Mouse (Mus musculus) forebrain, embryonic 15.5 days (tissue): ENCODE measurements at regions not wholly inside any gene's neighbourhood (a gene's known extent, or its start where the extent isn't known, plus 50 kb on each side); places are given as distances from the start of the nearest gene placed in this dataset.

Experiments used
- ATAC-seq: fragments of 200-750 bp; cut with Nextera tagmentation; replicated peaks from 2 replicates; pipeline ENCODE4 v1.8.0; 2017; ENCODE audit warnings: mild to moderate bottlenecking, moderate TSS enrichment, moderate library complexity
- H3K27ac ChIP-seq: fragments of 300-500 bp; sonication (generic); replicated peaks from 2 replicates; pipeline ENCODE4 v1.5.1; 2015; ENCODE audit warnings: mild to moderate bottlenecking, inconsistent platforms
- H3K27me3 ChIP-seq: fragments of 300-500 bp; sonication (generic); 2 replicates; pipeline ENCODE4 v1.6.1; 2015; ENCODE audit warnings: inconsistent platforms
- H3K36me3 ChIP-seq: fragments of 300-500 bp; sonication (generic); 2 replicates; pipeline ENCODE4 v1.6.1; 2015; ENCODE audit warnings: mild to moderate bottlenecking, inconsistent platforms
- H3K4me1 ChIP-seq: fragments of 300-500 bp; sonication (generic); 2 replicates; pipeline ENCODE4 v1.6.1; 2015; ENCODE audit warnings: inconsistent platforms
- H3K4me2 ChIP-seq: fragments of 300-500 bp; sonication (generic); replicated peaks from 2 replicates; pipeline ENCODE4 v1.6.1; 2015; ENCODE audit warnings: mild to moderate bottlenecking, inconsistent platforms
- H3K4me3 ChIP-seq: fragments of 300-500 bp; sonication (generic); 2 replicates; pipeline ENCODE4 v1.5.1; 2015; ENCODE audit warnings: mild to moderate bottlenecking, inconsistent platforms
- H3K9ac ChIP-seq: fragments of 300-500 bp; sonication (generic); replicated peaks from 2 replicates; pipeline ENCODE4 v1.6.1; 2015; ENCODE audit warnings: mild to moderate bottlenecking, inconsistent platforms
- H3K9me3 ChIP-seq: fragments of 300-500 bp; sonication (generic); 2 replicates; pipeline ENCODE4 v1.6.1; 2016; ENCODE audit warnings: inconsistent platforms
- WGBS: fragments of 180-500 bp; shearing (Covaris S2); methylation state at CpG from one replicate; pipeline ENCODE4 v1.1.7; 2015; ENCODE audit warnings: mixed read lengths; 5-methylcytosine and 5-hydroxymethylcytosine counted together

- peak overlapping the region; percentile 62 for H3K27ac ChIP-seq
- H3K27me3 ChIP-seq: no peaks in the 10 kb centered on the region
- no peaks in the 10 kb centered on the region for H3K9me3 ChIP-seq
- no peak overlapping the region for H3K4me2 ChIP-seq
- peak; percentile 64 for ATAC-seq
- H3K4me3 ChIP-seq: no peak overlapping the region
- no peak overlapping the region for H3K9ac ChIP-seq
- no peaks in the 10 kb centered on the region for H3K36me3 ChIP-seq
- no peaks in the 10 kb centered on the region for H3K4me1 ChIP-seq
- WGBS: 69% methylated on average over 10 of the region's 10 CpGs
Measured at GRCm38 (mm10) chr10:109283348-109283747, 272.6 kb upstream of the Syt1 start.

DNA sequence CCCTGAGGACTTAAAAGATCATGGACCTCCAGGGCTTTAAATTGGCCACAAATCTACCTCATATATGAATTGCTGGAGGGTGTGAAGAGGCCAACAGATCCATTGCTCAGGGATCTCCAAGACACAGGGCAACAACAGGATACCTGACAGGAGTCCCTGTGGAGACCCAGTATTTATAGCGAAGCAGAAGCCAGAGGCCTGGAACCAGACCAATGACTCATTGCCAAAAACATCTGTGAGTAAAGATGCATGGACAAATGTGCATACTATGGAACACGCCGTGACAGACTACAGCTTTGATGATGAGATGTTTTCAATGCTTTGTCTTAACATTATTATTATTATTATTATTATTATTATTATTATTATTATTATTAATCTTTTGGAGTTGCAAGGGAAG is 239.0 kb upstream of the Syt1 start:
- Histone ChIP-seq H3K4me1 (no peaks in the 10 kb centered on the region), H3K9me3 (no peaks in the 10 kb centered on the region), H3K4me3 (no peak overlapping the region), H3K36me3 (no peaks in the 10 kb centered on the region), H3K27ac (no peak overlapping the region), H3K27me3 (no peaks in the 10 kb centered on the region), H3K9ac (no peak overlapping the region), H3K4me2 (no peak overlapping the region)
- WGBS: 88% methylated on average over 3 of the region's 3 CpGs
- no peak for ATAC-seq

DNA sequence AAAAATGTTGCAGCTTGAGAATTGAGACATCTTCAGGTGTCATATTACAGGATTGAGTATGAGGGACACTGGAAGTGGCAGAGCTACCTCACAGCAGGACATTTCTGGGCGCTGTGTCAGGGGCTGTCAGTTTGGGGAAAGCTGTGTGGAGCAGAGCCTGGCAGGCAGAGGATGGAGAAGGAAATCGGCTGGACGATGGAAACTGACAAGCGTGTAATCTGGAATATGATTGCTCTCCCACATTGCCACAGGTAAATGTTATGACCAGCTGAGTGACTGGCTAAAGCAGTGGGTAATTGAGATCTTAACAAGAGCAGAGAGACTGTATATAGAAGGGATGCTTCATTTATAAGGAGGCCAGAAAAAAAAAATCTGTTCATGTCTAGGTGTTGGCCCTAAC is 235.5 kb upstream of the Syt1 start:
- WGBS: 43% methylated on average over 4 of the region's 4 CpGs
- Histone ChIP-seq H3K9ac (no peak overlapping the region), H3K27ac (no peak overlapping the region), H3K4me3 (no peak overlapping the region), H3K36me3 (no peaks in the 10 kb centered on the region), H3K4me1 (no peaks in the 10 kb centered on the region), H3K27me3 (no peaks in the 10 kb centered on the region), H3K4me2 (no peak overlapping the region), H3K9me3 (no peaks in the 10 kb centered on the region)
- ATAC-seq: no peak

DNA sequence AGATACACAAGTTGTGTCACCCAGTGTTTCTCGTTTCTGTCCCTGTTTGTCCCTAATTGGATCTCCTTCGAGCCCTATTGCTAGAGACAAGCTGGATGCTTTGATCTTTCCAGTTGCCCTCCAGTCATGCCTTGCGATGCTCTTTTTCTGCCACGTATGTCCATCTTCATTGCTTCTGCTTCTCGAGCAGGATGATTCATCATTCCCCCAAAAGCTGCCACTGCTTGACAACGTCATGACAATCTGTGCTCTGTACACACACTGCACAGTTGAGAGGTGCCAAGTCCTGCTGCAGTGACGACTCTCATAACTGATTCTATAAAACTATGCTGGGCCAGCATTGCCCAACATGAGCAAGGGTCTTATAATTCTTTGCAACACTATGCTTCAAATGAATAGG is 226.2 kb upstream of the Syt1 start:
- H3K9me3 ChIP-seq: no peaks in the 10 kb centered on the region
- ATAC-seq: no peak
- no peak overlapping the region for H3K27ac ChIP-seq
- no peak overlapping the region for H3K9ac ChIP-seq
- H3K4me1 ChIP-seq: no peaks in the 10 kb centered on the region
- no peak overlapping the region for H3K4me3 ChIP-seq
- H3K4me2 ChIP-seq: no peak overlapping the region
- 50% methylated on average over 7 of the region's 7 CpGs for WGBS
- no peaks in the 10 kb centered on the region for H3K27me3 ChIP-seq
- H3K36me3 ChIP-seq: no peaks in the 10 kb centered on the region

DNA sequence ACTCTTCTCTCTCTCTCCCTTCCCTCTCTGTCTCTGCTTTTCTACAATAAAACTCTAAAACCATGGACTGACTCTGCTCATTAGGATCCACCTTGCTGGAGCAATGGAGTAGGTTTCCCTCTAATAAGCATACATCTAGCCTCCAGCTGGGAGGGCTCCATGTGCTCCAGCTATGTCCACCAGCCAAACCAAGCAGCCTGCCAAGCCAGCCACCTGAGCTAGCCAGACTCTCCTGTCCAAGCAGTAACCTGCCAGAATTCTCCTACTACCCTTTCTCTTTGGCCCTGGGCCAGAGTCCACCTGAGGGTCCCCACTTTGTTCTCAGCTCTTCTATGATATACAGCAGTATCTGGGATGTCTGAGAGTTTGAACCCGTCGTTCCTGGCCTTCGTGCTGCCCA is 216.2 kb upstream of the Syt1 start:
- H3K27ac ChIP-seq: no peak overlapping the region
- no peak overlapping the region for H3K4me2 ChIP-seq
- H3K9ac ChIP-seq: no peak overlapping the region
- H3K4me3 ChIP-seq: no peak overlapping the region
- ATAC-seq: no peak
- H3K4me1 ChIP-seq: no peaks in the 10 kb centered on the region
- H3K36me3 ChIP-seq: no peaks in the 10 kb centered on the region
- no peaks in the 10 kb centered on the region for H3K27me3 ChIP-seq
- 93% methylated on average over 3 of the region's 3 CpGs for WGBS
- no peaks in the 10 kb centered on the region for H3K9me3 ChIP-seq

DNA sequence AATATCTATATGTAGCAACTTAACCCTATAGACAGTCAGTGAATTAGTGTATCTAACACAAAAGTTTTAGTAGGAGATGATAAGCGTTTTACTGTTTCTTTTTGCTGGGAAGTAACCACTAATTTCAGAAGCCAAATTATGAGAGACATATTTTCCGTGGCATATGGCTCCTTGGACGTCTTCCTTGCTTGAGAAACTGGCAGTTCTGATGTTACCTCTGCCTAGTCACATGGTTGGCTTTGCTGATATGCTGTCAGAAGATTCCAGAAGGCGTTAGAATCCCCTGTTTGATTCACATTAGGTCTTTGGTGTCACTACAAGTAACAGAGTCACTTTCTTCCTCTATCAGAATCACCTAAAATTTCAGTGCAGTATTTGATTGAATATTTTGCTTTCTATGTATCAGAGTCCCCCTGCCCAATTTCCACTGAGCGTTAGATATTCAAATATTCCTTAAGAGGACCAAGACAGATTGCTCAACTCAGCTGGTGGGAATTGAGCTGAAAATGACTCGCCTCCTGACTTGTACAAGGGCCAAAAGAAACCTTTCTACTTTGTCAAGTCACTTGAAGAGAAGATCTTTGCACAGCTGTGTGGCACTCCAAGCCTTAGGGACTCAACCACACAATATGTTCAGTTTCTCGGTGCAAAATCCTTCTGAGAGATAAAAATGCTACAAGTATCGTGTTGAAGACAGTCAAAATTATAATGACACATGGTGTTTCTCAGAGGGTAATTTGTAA is 178.2 kb upstream of the Syt1 start:
- H3K27ac ChIP-seq: peak overlapping the region; percentile 65
- WGBS: 61% methylated on average over 8 of the region's 8 CpGs
- peak; percentile 67; the same call in 1 of the 2 replicates for ATAC-seq

GRCm38 (mm10) chr10:109188252-109188651 is 177.5 kb upstream of the Syt1 start:
- 73% methylated on average over 4 of the region's 4 CpGs for WGBS
- Histone ChIP-seq H3K4me3 (no peak overlapping the region), H3K4me2 (no peak overlapping the region), H3K27me3 (no peaks in the 10 kb centered on the region), H3K9me3 (no peaks in the 10 kb centered on the region), H3K27ac (no peak overlapping the region; the same call in 1 of the 2 replicates), H3K4me1 (no peaks in the 10 kb centered on the region), H3K9ac (no peak overlapping the region), H3K36me3 (no peaks in the 10 kb centered on the region)
- no peak for ATAC-seq

More for the DNA sequence above, 178.2 kb upstream of the Syt1 start:
- no peaks in the 10 kb centered on the region for H3K4me1 ChIP-seq
- H3K4me2 ChIP-seq: no peak overlapping the region
- no peaks in the 10 kb centered on the region for H3K36me3 ChIP-seq
- no peaks in the 10 kb centered on the region for H3K9me3 ChIP-seq
- H3K27me3 ChIP-seq: no peaks in the 10 kb centered on the region
- no peak overlapping the region for H3K9ac ChIP-seq
- H3K4me3 ChIP-seq: no peak overlapping the region

DNA sequence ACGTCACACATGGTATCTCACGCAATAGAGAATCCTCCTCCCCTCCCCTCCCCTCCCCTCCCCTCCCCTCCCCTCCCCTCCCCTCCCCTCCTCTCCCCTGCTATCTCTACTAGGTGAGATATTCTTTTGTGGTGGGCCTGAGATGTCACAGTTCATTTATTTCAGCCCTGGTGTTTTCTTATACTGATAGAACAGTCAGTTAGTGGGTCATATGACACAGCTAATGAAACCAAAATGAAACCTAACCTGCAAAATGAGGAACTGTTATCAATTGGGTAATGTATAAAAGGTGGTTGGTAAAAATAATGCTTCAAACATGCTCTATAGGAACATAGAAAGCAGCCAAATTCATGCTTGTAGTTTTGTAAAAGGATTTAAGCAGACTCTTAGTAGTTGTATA is 174.5 kb upstream of the Syt1 start:
- no peaks in the 10 kb centered on the region for H3K4me1 ChIP-seq
- H3K27ac ChIP-seq: no peak overlapping the region
- no peak for ATAC-seq
- no peaks in the 10 kb centered on the region for H3K36me3 ChIP-seq
- no peak overlapping the region for H3K9ac ChIP-seq
- no peak overlapping the region for H3K4me3 ChIP-seq
- no peaks in the 10 kb centered on the region for H3K27me3 ChIP-seq
- WGBS: 85% methylated on average over 2 of the region's 2 CpGs
- H3K9me3 ChIP-seq: no peaks in the 10 kb centered on the region
- H3K4me2 ChIP-seq: no peak overlapping the region

- no peak overlapping the region for H3K9ac ChIP-seq
- H3K27ac ChIP-seq: no peak overlapping the region
- no peaks in the 10 kb centered on the region for H3K27me3 ChIP-seq
- ATAC-seq: no peak
- no peak overlapping the region for H3K4me2 ChIP-seq
- no peaks in the 10 kb centered on the region for H3K9me3 ChIP-seq
- no peaks in the 10 kb centered on the region for H3K36me3 ChIP-seq
- H3K4me3 ChIP-seq: no peak overlapping the region
- no peaks in the 10 kb centered on the region for H3K4me1 ChIP-seq
- WGBS: 86% methylated on average over 4 of the region's 4 CpGs
Measured at GRCm38 (mm10) chr10:109180527-109180926, 169.7 kb upstream of the Syt1 start.

DNA sequence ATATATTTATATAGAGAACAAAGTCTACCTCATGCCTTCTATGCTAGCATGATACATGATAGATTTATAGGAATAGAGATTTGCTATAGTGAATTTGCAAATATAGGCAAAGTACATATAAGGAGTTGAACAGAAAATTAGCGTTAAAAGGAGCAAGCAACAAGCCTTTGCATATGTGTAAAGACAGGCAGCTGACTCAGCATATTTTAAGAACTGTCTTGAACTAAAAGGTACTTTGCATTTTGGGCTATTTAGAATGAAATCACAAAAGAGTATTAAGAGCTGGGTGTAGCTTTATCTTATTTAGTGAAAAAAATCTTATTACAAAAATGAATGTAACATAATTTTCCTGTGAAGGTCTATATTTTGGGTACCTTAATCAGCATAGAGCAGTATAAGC is 149.9 kb upstream of the Syt1 start:
- no peak overlapping the region for H3K4me3 ChIP-seq
- 91% methylated on average over 1 of the region's 1 CpGs for WGBS
- ATAC-seq: no peak

DNA sequence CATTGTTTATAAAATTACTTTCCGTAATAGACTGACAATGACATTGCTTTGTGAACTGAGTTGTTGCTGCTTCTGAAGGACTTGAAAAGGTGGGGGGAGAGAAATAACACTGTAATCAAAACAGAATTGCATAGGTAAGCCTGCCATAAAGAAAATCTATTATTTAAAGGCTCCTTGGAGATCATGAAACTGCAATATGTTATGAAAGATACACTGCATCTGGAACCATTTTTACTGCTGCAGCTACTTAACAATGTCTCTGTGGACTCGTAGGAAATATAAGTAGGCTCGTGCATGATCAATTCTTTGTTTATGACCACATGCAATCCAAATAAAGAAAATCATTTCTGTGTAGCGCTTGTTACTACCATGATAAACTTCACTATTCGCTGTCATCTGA is 145.0 kb upstream of the Syt1 start:
- no peak overlapping the region for H3K4me2 ChIP-seq
- ATAC-seq: no peak
- no peak overlapping the region for H3K4me3 ChIP-seq
- no peak overlapping the region for H3K9ac ChIP-seq
- no peaks in the 10 kb centered on the region for H3K9me3 ChIP-seq
- H3K36me3 ChIP-seq: no peaks in the 10 kb centered on the region
- WGBS: 88% methylated on average over 5 of the region's 5 CpGs
- H3K27me3 ChIP-seq: no peaks in the 10 kb centered on the region
- H3K4me1 ChIP-seq: no peaks in the 10 kb centered on the region
- H3K27ac ChIP-seq: no peak overlapping the region

More for the DNA sequence above, 149.9 kb upstream of the Syt1 start:
- Histone ChIP-seq H3K27ac (no peak overlapping the region), H3K9ac (no peak overlapping the region), H3K4me2 (no peak overlapping the region), H3K36me3 (no peaks in the 10 kb centered on the region), H3K27me3 (no peaks in the 10 kb centered on the region), H3K4me1 (no peaks in the 10 kb centered on the region), H3K9me3 (no peaks in the 10 kb centered on the region)

DNA sequence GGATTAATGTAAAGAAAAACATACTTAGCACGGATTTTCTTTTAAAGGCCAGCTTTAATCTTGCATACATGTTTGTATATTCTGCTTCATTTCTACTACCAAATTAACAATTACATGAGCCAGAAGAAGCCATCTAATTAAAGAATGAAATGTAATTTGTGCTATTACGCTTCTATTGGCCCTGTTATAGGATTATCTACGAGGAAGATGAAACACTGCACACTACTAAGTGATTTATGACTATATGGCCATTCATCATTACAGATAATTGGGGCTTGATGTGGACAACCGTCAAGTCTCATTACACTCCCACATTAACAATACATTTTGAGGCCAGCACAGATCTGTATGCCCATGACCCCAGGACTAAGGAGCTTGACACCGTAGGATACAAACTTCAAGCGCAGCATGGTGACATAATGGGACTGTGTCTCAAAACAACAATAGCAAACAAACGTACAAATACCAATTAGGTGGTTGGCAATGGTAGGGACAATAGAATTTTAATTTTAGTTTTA is 129.7 kb upstream of the Syt1 start:
- Histone ChIP-seq H3K36me3 (no peaks in the 10 kb centered on the region), H3K4me2 (no peak overlapping the region), H3K9ac (no peak overlapping the region), H3K4me1 (no peaks in the 10 kb centered on the region), H3K4me3 (no peak overlapping the region), H3K9me3 (no peaks in the 10 kb centered on the region), H3K27ac (no peak overlapping the region), H3K27me3 (no peaks in the 10 kb centered on the region)
- ATAC-seq: no peak
- 69% methylated on average over 7 of the region's 7 CpGs for WGBS
